Mouse (Mus musculus) kidney, embryonic 14.5 days (tissue): ENCODE results near the gene Ado. TPM values are rescaled to one million over a fixed set of nuclear protein-coding genes. Genes with fewer than 3 reads are reported as not detected.

Experiments used
- ATAC-seq: fragments of 200-750 bp; cut with Nextera tagmentation; 2 replicates; pipeline ENCODE4 v1.8.0; 2017; ENCODE audit warnings: moderate number of reproducible peaks, mild to moderate bottlenecking, moderate TSS enrichment, moderate library complexity; ENCODE audit not compliant: low FRiP score, low TSS enrichment
- H3K27ac ChIP-seq: fragments of 300-500 bp; sonication (generic); 2 replicates; pipeline ENCODE4 v1.5.1; 2014; ENCODE audit warnings: low read depth, mild to moderate bottlenecking, low read length, moderate library complexity, mixed read lengths
- H3K27me3 ChIP-seq: fragments of 300-500 bp; sonication (generic); 2 replicates; pipeline ENCODE4 v1.6.1; 2014; ENCODE audit warnings: mild to moderate bottlenecking, low read length; ENCODE audit not compliant: control insufficient read depth, insufficient read depth
- H3K36me3 ChIP-seq: fragments of 300-500 bp; sonication (generic); 2 replicates; pipeline ENCODE4 v1.6.1; 2014; ENCODE audit warnings: low read length, mixed read lengths; ENCODE audit not compliant: control insufficient read depth, insufficient read depth
- H3K4me1 ChIP-seq: fragments of 300-500 bp; sonication (generic); 2 replicates; pipeline ENCODE4 v1.6.1; 2014; ENCODE audit warnings: low read length, mixed read lengths; ENCODE audit not compliant: control insufficient read depth, insufficient read depth
- H3K4me2 ChIP-seq: fragments of 300-500 bp; sonication (generic); replicated peaks from 2 replicates; pipeline ENCODE4 v1.6.1; 2014; ENCODE audit warnings: low read depth, mild to moderate bottlenecking, low read length
- H3K4me3 ChIP-seq: fragments of 300-500 bp; sonication (generic); 2 replicates; pipeline ENCODE4 v1.5.1; 2014; ENCODE audit warnings: mild to moderate bottlenecking, low read length
- H3K9ac ChIP-seq: fragments of 300-500 bp; sonication (generic); 2 replicates; pipeline ENCODE4 v1.6.1; 2014; ENCODE audit warnings: low read depth, mild to moderate bottlenecking, low read length, moderate library complexity
- H3K9me3 ChIP-seq: fragments of 300-500 bp; sonication (generic); 2 replicates; pipeline ENCODE4 v1.6.1; 2016; ENCODE audit warnings: low read length; ENCODE audit not compliant: control insufficient read depth
- WGBS: fragments of 180-500 bp; shearing (Covaris S2); extraction: QIAGEN DNeasy Blood & Tissue Kit; methylation state at CpG from one replicate; pipeline ENCODE4 v1.1.7; 2014; 5-methylcytosine and 5-hydroxymethylcytosine counted together
- polyA plus RNA-seq: library from polyadenylated mRNA; unstranded; fragments of >200 nt; fragmentation: Nextera tagmentation; extraction: Ambion mirVana; gene quantifications from 2 replicates; pipeline ENCODE4 v1.2.1, GENCODE M21; 2014

The Ado gene
- polyA plus RNA-seq, result 52.6 and 82.1 TPM in 2 replicates

DNA sequence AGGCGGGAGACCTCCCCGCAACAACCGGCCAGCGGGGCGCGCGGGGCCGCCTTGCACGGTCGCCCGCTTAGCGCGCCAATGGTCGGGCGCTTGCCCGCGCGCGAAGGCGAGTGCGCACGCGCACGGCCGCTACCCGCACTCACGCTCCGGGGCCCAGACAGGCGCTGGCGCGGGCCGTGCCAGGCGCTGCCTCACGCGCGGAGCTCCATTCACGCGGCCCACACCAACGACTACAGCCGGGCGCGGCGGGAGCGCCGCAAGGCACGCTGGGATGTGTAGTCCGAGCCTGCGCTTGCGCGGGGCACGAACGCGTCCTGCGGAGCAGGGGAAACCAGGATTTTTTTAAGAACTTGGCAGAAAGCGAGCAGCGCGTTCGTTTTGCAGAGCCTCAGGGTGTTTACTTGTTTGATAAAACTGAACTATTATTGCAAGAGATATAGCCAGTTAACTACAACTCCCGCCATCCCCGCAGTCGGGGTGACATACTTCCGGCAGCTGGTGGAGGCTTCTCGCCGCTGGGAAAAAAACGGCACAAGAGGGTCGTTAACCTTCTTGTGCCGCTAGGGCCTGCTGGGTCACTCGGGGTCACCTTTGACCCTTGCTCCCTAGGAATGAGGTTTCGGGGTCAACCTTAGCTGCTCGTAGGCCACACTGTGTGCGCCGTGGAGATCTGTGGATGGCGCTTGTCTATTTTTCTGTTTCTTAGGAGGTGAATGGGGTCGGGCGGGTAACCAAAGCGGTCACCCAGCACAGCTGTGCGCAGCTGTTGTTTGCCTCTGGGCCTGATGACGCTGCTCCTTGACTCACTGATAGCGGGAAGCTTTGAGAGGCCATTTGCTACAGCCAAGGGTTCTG, at the start of gene Ado:
Gene Ado (minus strand): TSS at position 79 of the 855 bp plus-strand sequence.
- H3K9me3 ChIP-seq, result no peaks in the 10 kb centered on the region
- H3K36me3 ChIP-seq, result peaks cover 3% of the 10 kb centered on the region; the same call in 1 of the 2 replicates
- peak within 1 kb of the TSS; percentile 92 for H3K27ac ChIP-seq
- H3K27me3 ChIP-seq, result no peaks in the 10 kb centered on the region
- H3K4me3 ChIP-seq, result peak within 1 kb of the TSS; percentile 69
- H3K9ac ChIP-seq, result peak within 1 kb of the TSS; percentile 84
- peak within 1 kb of the TSS; percentile 94 for H3K4me2 ChIP-seq
- H3K4me1 ChIP-seq, result peaks cover 24% of the 10 kb centered on the region; the same call in 1 of the 2 replicates
- ATAC-seq, result peak; percentile 93
- under 1% methylated on average over 74 of the region's 79 CpGs for WGBS

DNA sequence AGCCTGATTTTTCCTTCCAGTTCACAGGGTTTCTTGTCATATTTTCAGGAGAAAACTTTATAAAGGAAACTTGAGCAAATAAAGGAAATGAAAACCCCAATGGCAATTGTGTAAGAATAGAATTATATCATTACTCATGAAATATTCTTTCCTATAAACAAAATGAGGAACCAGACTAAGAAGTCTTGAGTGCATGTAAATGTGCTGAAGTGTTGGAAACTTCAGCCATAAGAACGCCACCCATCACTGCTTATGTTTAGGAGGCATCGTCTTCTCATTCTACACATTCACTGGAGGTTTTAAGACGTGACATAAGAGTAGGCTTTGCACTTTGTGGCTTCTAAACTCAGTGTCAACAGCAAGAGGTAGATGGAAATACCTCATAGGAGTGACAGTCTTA, 46.5 kb upstream of the Ado start:
- Histone ChIP-seq H3K9me3 (no peaks in the 10 kb centered on the region), H3K27ac (no peak overlapping the region), H3K4me2 (no peak overlapping the region), H3K27me3 (no peaks in the 10 kb centered on the region), H3K4me1 (no peaks in the 10 kb centered on the region), H3K9ac (no peak overlapping the region), H3K36me3 (no peaks in the 10 kb centered on the region), H3K4me3 (no peak overlapping the region)
- WGBS, result 88% methylated on average over 3 of the region's 3 CpGs
- ATAC-seq, result no peak

GRCm38 (mm10) chr10:67585873-67586610, 37.3 kb upstream of the Ado start:
- H3K4me2 ChIP-seq, result no peak overlapping the region
- H3K9me3 ChIP-seq, result no peaks in the 10 kb centered on the region
- no peak overlapping the region for H3K4me3 ChIP-seq
- no peaks in the 10 kb centered on the region for H3K4me1 ChIP-seq
- no peaks in the 10 kb centered on the region for H3K27me3 ChIP-seq
- no peak for ATAC-seq
- H3K27ac ChIP-seq, result no peak overlapping the region
- WGBS, result 87% methylated on average over 18 of the region's 18 CpGs
- no peaks in the 10 kb centered on the region for H3K36me3 ChIP-seq
- H3K9ac ChIP-seq, result no peak overlapping the region

DNA sequence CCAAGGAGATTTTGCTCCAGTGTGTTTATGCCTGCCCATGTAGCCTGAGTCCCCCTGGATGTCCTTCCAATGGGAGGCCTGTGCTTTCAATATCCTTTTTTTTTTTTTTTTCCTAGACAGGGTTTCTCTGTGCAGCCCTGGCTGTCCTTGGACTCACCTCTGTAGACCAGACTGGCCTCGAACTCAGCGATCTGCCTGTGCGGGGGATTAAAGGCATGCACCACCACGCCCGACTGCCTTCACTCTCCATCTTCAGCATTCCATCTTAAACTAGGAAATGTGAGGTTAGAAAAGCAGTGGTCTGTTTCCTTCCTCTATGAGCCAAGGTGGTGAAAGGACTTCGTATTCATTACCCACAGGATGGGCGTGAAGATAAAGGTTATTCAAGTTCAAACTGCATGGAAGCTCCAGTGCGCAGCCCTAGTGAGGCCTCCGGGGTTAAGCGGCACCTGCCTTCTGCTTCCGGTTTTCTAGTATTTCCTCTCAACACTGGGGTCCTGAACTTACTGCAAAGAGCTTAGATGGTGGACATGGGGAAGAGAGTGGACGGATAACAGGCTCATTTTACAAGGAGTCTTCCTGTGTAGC, 33.0 kb upstream of the Ado start:
- Histone ChIP-seq H3K9ac (no peak overlapping the region), H3K9me3 (no peaks in the 10 kb centered on the region), H3K4me2 (no peak overlapping the region), H3K36me3 (no peaks in the 10 kb centered on the region), H3K27me3 (no peaks in the 10 kb centered on the region), H3K27ac (peak overlapping the region; percentile 24; the same call in 1 of the 2 replicates), H3K4me1 (no peaks in the 10 kb centered on the region), H3K4me3 (no peak overlapping the region)
- ATAC-seq, result peak; percentile 64; the same call in 1 of the 2 replicates
- 45% methylated on average over 12 of the region's 12 CpGs for WGBS

- no peaks in the 10 kb centered on the region for H3K4me1 ChIP-seq
- H3K27ac ChIP-seq, result no peak overlapping the region
- 89% methylated on average over 4 of the region's 4 CpGs for WGBS
- H3K9ac ChIP-seq, result no peak overlapping the region
- H3K9me3 ChIP-seq, result no peaks in the 10 kb centered on the region
- no peak for ATAC-seq
- H3K27me3 ChIP-seq, result no peaks in the 10 kb centered on the region
- H3K36me3 ChIP-seq, result no peaks in the 10 kb centered on the region
- no peak overlapping the region for H3K4me3 ChIP-seq
- H3K4me2 ChIP-seq, result no peak overlapping the region
These were observed 31.1 kb upstream of the Ado start for GRCm38 (mm10) chr10:67579830-67580229.

DNA sequence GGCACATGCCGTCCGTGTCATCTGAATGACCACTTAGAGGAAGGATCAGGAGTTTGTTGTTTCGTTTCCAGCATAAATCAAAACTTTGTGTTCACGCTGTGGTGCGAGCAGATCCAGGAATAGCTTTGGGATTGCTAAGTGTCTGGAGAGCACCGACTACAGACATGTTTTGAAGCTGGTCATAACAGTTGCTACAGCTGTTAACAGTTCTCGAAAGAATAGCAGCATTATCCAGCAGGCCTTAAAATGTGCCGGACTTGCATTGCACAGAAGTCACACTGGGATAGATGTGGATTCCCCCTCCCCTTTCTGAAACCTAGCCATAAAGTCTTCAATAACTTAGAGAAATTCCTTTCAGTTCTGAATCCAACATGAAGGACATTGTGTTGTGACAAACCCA, 24.6 kb upstream of the Ado start:
- no peaks in the 10 kb centered on the region for H3K4me1 ChIP-seq

GRCm38 (mm10) chr10:67571443-67571842, 22.7 kb upstream of the Ado start:
- H3K4me2 ChIP-seq, result no peak overlapping the region
- H3K27me3 ChIP-seq, result no peaks in the 10 kb centered on the region
- H3K4me3 ChIP-seq, result no peak overlapping the region
- H3K36me3 ChIP-seq, result no peaks in the 10 kb centered on the region
- 90% methylated on average over 14 of the region's 14 CpGs for WGBS
- no peaks in the 10 kb centered on the region for H3K9me3 ChIP-seq
- H3K27ac ChIP-seq, result no peak overlapping the region
- no peak for ATAC-seq
- H3K4me1 ChIP-seq, result no peaks in the 10 kb centered on the region
- no peak overlapping the region for H3K9ac ChIP-seq

More for the DNA sequence above, 24.6 kb upstream of the Ado start:
- no peak overlapping the region for H3K27ac ChIP-seq
- no peaks in the 10 kb centered on the region for H3K36me3 ChIP-seq
- H3K27me3 ChIP-seq, result no peaks in the 10 kb centered on the region
- H3K9ac ChIP-seq, result no peak overlapping the region
- no peaks in the 10 kb centered on the region for H3K9me3 ChIP-seq
- ATAC-seq, result no peak
- no peak overlapping the region for H3K4me3 ChIP-seq
- no peak overlapping the region for H3K4me2 ChIP-seq
- WGBS, result 71% methylated on average over 8 of the region's 8 CpGs

DNA sequence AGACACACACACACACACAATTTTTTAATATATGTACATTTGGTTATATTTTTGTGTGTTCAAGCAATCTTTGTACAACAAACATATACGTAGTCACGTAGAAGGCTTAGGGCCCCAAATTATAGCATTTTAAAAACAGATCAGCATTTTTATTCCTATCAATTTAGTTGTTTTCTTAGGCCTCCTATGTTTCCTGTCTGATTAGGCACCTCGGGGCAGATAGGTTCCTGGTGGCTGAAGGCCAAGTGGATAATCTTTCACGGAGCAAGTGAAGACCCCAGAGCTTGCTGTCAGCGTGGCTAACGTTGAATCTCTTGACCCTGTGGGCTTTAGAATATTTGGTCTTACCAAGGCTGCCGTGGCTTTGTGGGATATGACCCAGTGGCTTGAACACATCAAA, 20.8 kb upstream of the Ado start:
- Histone ChIP-seq H3K36me3 (no peaks in the 10 kb centered on the region), H3K4me2 (no peak overlapping the region), H3K9me3 (no peaks in the 10 kb centered on the region), H3K4me3 (no peak overlapping the region), H3K9ac (no peak overlapping the region), H3K27me3 (no peaks in the 10 kb centered on the region), H3K4me1 (no peaks in the 10 kb centered on the region), H3K27ac (no peak overlapping the region)
- 64% methylated on average over 7 of the region's 7 CpGs for WGBS
- ATAC-seq, result no peak
